Comparison of ENCODE assay signal across 28 mouse cellular contexts in the genomic region with DNA sequence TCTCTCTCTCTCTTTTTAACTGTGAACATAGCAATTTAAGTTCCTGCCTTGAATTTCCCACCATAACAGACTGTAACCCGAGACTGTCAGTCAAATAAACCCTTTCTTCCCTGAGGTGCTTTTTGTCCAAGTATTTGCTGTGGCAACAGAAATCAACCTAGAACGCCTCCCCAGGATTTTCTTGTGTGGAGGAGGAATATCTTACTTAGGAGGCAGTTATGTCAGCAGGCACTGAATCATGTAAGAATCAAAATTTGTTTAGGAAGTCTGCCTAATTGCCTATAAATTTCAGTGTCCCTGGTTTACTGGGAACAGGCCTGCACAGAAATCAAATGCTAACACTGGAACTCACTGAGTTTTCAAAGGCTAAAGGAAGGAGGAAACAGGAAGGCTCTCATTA.
DNase-seq lines count a peak whose midpoint lies in the region; ATAC-seq and TF ChIP-seq lines count a peak whose summit lies in the region.
"Had no signal": no experiment of that assay in that cellular context is flagged by ENCODE, and none has a peak within 500 bp of the region (broad histone marks: within the 10 kb centered on the region; RNA-seq: fewer than 3 reads in every experiment).

No protein-coding gene starts in this region.

- H3K27me3 ChIP-seq in embryonic facial prominence, embryonic 11.5 days (ENCODE audit: control insufficient read depth, insufficient read depth, low read length) = no peaks in the 10 kb centered on the region
- no peaks in the 10 kb centered on the region for H3K27me3 ChIP-seq in embryonic facial prominence, embryonic 10.5 days (replicated peaks; ENCODE audit: low read depth, poor library complexity, severe bottlenecking)
- H3K27me3 ChIP-seq in kidney, embryonic 16.5 days (ENCODE audit: insufficient read depth, low read length) = no peaks in the 10 kb centered on the region
- no peaks in the 10 kb centered on the region for H3K27me3 ChIP-seq in intestine, postnatal 0 days (replicated peaks; ENCODE audit: control insufficient read depth, insufficient read depth, low read length)
- H3K27me3 ChIP-seq: forebrain, embryonic 13.5 days; heart, embryonic 13.5 days had no signal

- DNase-seq in embryonic facial prominence, embryonic 11.5 days (ENCODE audit: low spot score) = peak; percentile 32
- no peak for DNase-seq in embryonic facial prominence, embryonic 10.5 days (ENCODE audit: low spot score)
- no peak for DNase-seq in kidney, adult 9 months
- peak; percentile 53 for DNase-seq in brain, adult 2 months (ENCODE audit: low read depth, low spot score)
- DNase-seq in forelimb bud, embryonic 11.5 days (ENCODE audit: low read depth, low spot score) = peak; percentile 29
- DNase-seq: adrenal gland, adult 8-10 months; adrenal gland, postnatal 25 days; cerebellum, adult 18-20 months; cerebellum, adult 9-10 months; cerebellum, postnatal 14 days; gastrocnemius, postnatal 10 days; gastrocnemius, postnatal 36 days; heart, adult 2 months; heart, postnatal 14 days; heart, postnatal 4 days had no signal

- no peak for ATAC-seq in embryonic facial prominence, embryonic 11.5 days (replicated peaks; ENCODE audit: insufficient number of reproducible peaks, low FRiP score, low TSS enrichment, low read depth)
- ATAC-seq in kidney, embryonic 16.5 days (ENCODE audit: low FRiP score, low TSS enrichment) = peak; percentile 61; the same call in 1 of the 2 replicates
- ATAC-seq in intestine, postnatal 0 days = no peak
- ATAC-seq: activated CD4-positive, CD25-positive, alpha-beta regulatory T cell, adult 4 months; CD4-positive, CD25-positive, alpha-beta regulatory T cell, adult 4 months; forebrain, embryonic 13.5 days; forebrain, embryonic 16.5 days; hindbrain, postnatal 0 days; inflammation-experienced regulatory T-cells, adult 6 months; intestine, embryonic 16.5 days had no signal

- no peaks in the 10 kb centered on the region for H3K9me3 ChIP-seq in embryonic facial prominence, embryonic 11.5 days (replicated peaks; ENCODE audit: control insufficient read depth, low read length)
- no peaks in the 10 kb centered on the region for H3K9me3 ChIP-seq in embryonic facial prominence, embryonic 10.5 days
- H3K9me3 ChIP-seq in kidney, embryonic 16.5 days (ENCODE audit: low read length) = no peaks in the 10 kb centered on the region
- H3K9me3 ChIP-seq in intestine, postnatal 0 days (ENCODE audit: control insufficient read depth) = no peaks in the 10 kb centered on the region; the same call in 1 of the 2 replicates
- H3K9me3 ChIP-seq: forebrain, embryonic 10.5 days; forebrain, embryonic 13.5 days; heart, embryonic 10.5 days had no signal

- 53% methylated on average over 2 of the region's 2 CpGs for WGBS in embryonic facial prominence, embryonic 11.5 days
- 58% methylated on average over 2 of the region's 2 CpGs for WGBS in embryonic facial prominence, embryonic 10.5 days
- WGBS in kidney, embryonic 16.5 days = 20% methylated on average over 2 of the region's 2 CpGs
- WGBS in intestine, postnatal 0 days = 31% methylated on average over 2 of the region's 2 CpGs

- no peaks in the 10 kb centered on the region for H3K36me3 ChIP-seq in embryonic facial prominence, embryonic 11.5 days (replicated peaks; ENCODE audit: control insufficient read depth, insufficient read depth, low read depth, low read length)
- no peaks in the 10 kb centered on the region for H3K36me3 ChIP-seq in embryonic facial prominence, embryonic 10.5 days (replicated peaks)
- H3K36me3 ChIP-seq in kidney, embryonic 16.5 days (ENCODE audit: insufficient read depth, low read length) = no peaks in the 10 kb centered on the region
- H3K36me3 ChIP-seq in intestine, postnatal 0 days (ENCODE audit: control insufficient read depth, insufficient read depth) = no peaks in the 10 kb centered on the region
- H3K36me3 ChIP-seq: forebrain, embryonic 10.5 days; heart, embryonic 10.5 days; heart, embryonic 13.5 days had no signal

- H3K4me2 ChIP-seq in embryonic facial prominence, embryonic 11.5 days (ENCODE audit: low read depth, low read length) = no peak overlapping the region
- no peak overlapping the region for H3K4me2 ChIP-seq in kidney, embryonic 16.5 days (replicated peaks; ENCODE audit: low read depth, low read length)
- H3K4me2 ChIP-seq in intestine, postnatal 0 days (replicated peaks; ENCODE audit: low read depth) = no peak overlapping the region
- H3K4me2 ChIP-seq: forebrain, embryonic 13.5 days; heart, embryonic 13.5 days; hindbrain, embryonic 14.5 days had no signal

- H3K4me1 ChIP-seq in embryonic facial prominence, embryonic 11.5 days (ENCODE audit: control insufficient read depth, insufficient read depth, low read length) = no peaks in the 10 kb centered on the region
- H3K4me1 ChIP-seq in embryonic facial prominence, embryonic 10.5 days = no peaks in the 10 kb centered on the region
- H3K4me1 ChIP-seq in kidney, embryonic 16.5 days (ENCODE audit: insufficient read depth, low read length) = 0 out of 2 replicates have a peak, but pooled peaks cover 9% of the 10 kb centered on the region
- H3K4me1 ChIP-seq in intestine, postnatal 0 days (replicated peaks; ENCODE audit: control insufficient read depth, insufficient read depth, low read length) = no peaks in the 10 kb centered on the region
- H3K4me1 ChIP-seq: forebrain, embryonic 13.5 days; heart, embryonic 10.5 days; heart, embryonic 13.5 days had no signal

- no peak overlapping the region for H3K9ac ChIP-seq in embryonic facial prominence, embryonic 11.5 days (replicated peaks; ENCODE audit: low read length)
- H3K9ac ChIP-seq in kidney, embryonic 16.5 days (replicated peaks; ENCODE audit: low read length) = no peak overlapping the region
- no peak overlapping the region for H3K9ac ChIP-seq in intestine, postnatal 0 days (ENCODE audit: low read depth, low read length)
- H3K9ac ChIP-seq: forebrain, embryonic 13.5 days; heart, embryonic 13.5 days; hindbrain, embryonic 14.5 days had no signal

- no peak for TF ChIP-seq CTCF in intestine, postnatal 0 days (IDR thresholded peaks at IDR 0.05; ENCODE audit: low read depth)

- no peak overlapping the region for H3K4me3 ChIP-seq in embryonic facial prominence, embryonic 11.5 days (ENCODE audit: low read depth, low read length)
- H3K4me3 ChIP-seq in embryonic facial prominence, embryonic 10.5 days = no peak overlapping the region
- no peak overlapping the region for H3K4me3 ChIP-seq in kidney, embryonic 16.5 days (ENCODE audit: low read length)
- H3K4me3 ChIP-seq in intestine, postnatal 0 days (ENCODE audit: low read depth, low read length) = no peak overlapping the region
- H3K4me3 ChIP-seq: forebrain, embryonic 10.5 days; forebrain, embryonic 13.5 days; heart, adult 2 months; heart, embryonic 10.5 days; heart, embryonic 13.5 days had no signal

- no peak overlapping the region for H3K27ac ChIP-seq in embryonic facial prominence, embryonic 11.5 days (replicated peaks; ENCODE audit: low read depth, low read length)
- no peak overlapping the region for H3K27ac ChIP-seq in embryonic facial prominence, embryonic 10.5 days (replicated peaks)
- H3K27ac ChIP-seq in kidney, embryonic 16.5 days (ENCODE audit: low read length) = no peak overlapping the region
- no peak overlapping the region for H3K27ac ChIP-seq in intestine, postnatal 0 days (ENCODE audit: low read depth, low read length)
- H3K27ac ChIP-seq: forebrain, embryonic 10.5 days; forebrain, embryonic 13.5 days; heart, adult 2 months; heart, embryonic 10.5 days; heart, embryonic 13.5 days; hindbrain, embryonic 14.5 days; hindbrain, postnatal 0 days had no signal

Comparison
In these comparisons a context has a peak if more than half of its experiments do, and no peak if none do; other contexts are left out.
1. DNase-seq: peak in embryonic facial prominence, embryonic 11.5 days (single experiment), brain, adult 2 months (single experiment) and forelimb bud, embryonic 11.5 days (single experiment); none in embryonic facial prominence, embryonic 10.5 days (single experiment) and kidney, adult 9 months (single experiment).